Mouse (Mus musculus) limb, embryonic 10.5 days (tissue): ENCODE measurements around the gene Lama2. TPM values are rescaled to one million over a fixed set of nuclear protein-coding genes. Genes with fewer than 3 reads are reported as not detected.

Source experiments
- DNase-seq: peaks from one replicate; pipeline ENCODE4 v3.0.0-alpha.2; 2017; ENCODE audit warnings: low spot score
- H3K27ac ChIP-seq: fragments of 300-500 bp; sonication (generic); 2 replicates; pipeline ENCODE4 v1.5.1; 2016; ENCODE audit warnings: mild to moderate bottlenecking
- H3K27me3 ChIP-seq: fragments of 300-500 bp; sonication (generic); 2 replicates; pipeline ENCODE4 v1.6.1; 2016; ENCODE audit warnings: low read depth, mild to moderate bottlenecking; ENCODE audit not compliant: poor library complexity, severe bottlenecking
- H3K36me3 ChIP-seq: fragments of 300-500 bp; sonication (generic); 2 replicates; pipeline ENCODE4 v1.6.1; 2016; ENCODE audit warnings: mild to moderate bottlenecking, moderate library complexity
- H3K4me1 ChIP-seq: fragments of 300-500 bp; sonication (generic); 2 replicates; pipeline ENCODE4 v1.6.1; 2016
- H3K4me3 ChIP-seq: fragments of 300-500 bp; sonication (generic); 2 replicates; pipeline ENCODE4 v1.5.1; 2016; ENCODE audit warnings: mild to moderate bottlenecking, moderate library complexity
- H3K9me3 ChIP-seq: fragments of 300-500 bp; sonication (generic); replicated peaks from 2 replicates; pipeline ENCODE4 v1.6.1; 2016; ENCODE audit warnings: mild to moderate bottlenecking
- WGBS: fragments of 180-500 bp; shearing (Covaris S2); methylation state at CpG from one replicate; pipeline ENCODE4 v1.1.7; 2016; 5-methylcytosine and 5-hydroxymethylcytosine counted together
- polyA plus RNA-seq: library from polyadenylated mRNA; unstranded; fragments of >200 nt; fragmentation: Nextera tagmentation; extraction: Ambion mirVana; gene quantifications from 2 replicates; pipeline ENCODE4 v1.2.1, GENCODE M21; 2016

Gene Lama2
- polyA plus RNA-seq, 1 experiment from 2014 or later, result 9.2 TPM

DNA sequence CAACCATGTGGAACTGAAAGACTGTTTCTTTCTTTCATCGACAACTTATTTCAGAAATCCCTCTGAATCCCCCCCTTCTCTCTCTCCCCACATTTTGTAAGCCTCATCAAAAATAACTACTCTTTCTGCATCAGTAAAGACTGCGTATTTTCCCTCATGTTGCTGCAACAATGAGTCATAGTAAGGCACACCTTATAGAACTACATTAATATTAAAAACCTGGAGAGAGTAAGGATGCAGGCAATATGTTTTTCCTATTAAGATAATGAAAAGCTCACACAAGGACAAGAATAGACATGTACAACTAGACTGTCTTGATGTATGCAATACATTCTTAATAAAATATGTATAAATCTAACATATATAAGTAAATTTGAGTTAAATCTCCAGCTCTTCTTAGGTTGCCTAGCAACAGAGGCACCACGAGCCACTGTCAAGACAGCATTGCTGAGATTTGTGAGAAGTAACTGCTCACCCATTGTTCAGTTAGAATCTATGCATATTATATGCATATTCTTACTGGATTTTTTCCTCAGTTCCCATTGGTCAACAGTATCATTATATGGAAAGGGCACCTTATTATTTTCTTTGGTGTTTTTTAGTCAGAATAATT lies 110.6 kb downstream of the Lama2 start:
- Histone ChIP-seq H3K27ac (no peak overlapping the region), H3K9me3 (no peaks in the 10 kb centered on the region), H3K36me3 (no peaks in the 10 kb centered on the region), H3K4me3 (no peak overlapping the region), H3K27me3 (no peaks in the 10 kb centered on the region), H3K4me1 (no peaks in the 10 kb centered on the region)
- DNase-seq, result no peak
- WGBS, result 92% methylated on average over 3 of the region's 3 CpGs

DNA sequence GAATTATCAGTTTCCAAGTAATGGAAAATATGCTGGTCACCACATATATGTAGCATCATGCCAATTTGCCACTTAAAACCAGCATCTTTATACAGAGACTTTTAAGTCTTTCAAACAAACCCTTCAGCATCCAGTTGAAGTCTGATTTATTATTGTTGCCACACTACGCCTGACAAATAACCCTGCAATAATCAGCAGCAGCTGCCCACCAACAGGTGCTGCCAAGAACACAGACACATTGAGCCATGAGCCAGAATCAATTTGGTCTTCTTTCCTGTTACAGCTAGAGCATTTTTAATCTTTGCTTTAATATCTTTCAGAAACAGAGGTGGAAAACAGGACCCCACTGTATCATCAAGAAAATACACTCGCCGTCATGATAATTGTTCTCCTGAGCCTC lies 118.7 kb downstream of the Lama2 start:
- no peak for DNase-seq

DNA sequence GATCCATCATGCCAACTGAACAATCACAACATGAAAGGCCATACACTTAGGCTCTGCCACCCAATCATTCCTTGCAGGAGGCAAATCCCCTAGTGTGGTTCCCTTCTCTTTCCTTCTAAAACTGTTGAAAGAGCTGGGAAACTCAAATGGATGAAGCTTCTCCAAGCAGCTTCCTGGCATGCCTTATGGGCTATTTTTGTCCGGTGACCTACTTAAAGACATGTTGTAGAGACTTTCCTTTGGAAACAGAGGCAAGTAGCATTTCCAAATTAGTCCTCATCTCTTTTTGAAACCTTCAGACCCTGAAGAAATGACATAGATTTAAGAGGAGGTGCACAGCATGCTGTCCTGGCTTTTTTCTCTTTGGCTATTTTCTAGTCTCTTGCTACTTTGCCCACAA lies 131.1 kb downstream of the Lama2 start:
- H3K4me3 ChIP-seq, result no peak overlapping the region
- no peaks in the 10 kb centered on the region for H3K9me3 ChIP-seq
- H3K27ac ChIP-seq, result no peak overlapping the region
- no peaks in the 10 kb centered on the region for H3K36me3 ChIP-seq
- H3K4me1 ChIP-seq, result no peaks in the 10 kb centered on the region
- WGBS, result 97% methylated on average over 1 of the region's 1 CpGs
- H3K27me3 ChIP-seq, result no peaks in the 10 kb centered on the region
- no peak for DNase-seq

More for the DNA sequence above, 118.7 kb downstream of the Lama2 start:
- no peaks in the 10 kb centered on the region for H3K27me3 ChIP-seq
- H3K4me3 ChIP-seq, result no peak overlapping the region
- no peak overlapping the region for H3K27ac ChIP-seq
- H3K9me3 ChIP-seq, result no peaks in the 10 kb centered on the region
- no peaks in the 10 kb centered on the region for H3K36me3 ChIP-seq
- 0 out of 2 replicates have a peak, but pooled peaks cover 11% of the 10 kb centered on the region for H3K4me1 ChIP-seq
- 70% methylated on average over 3 of the region's 3 CpGs for WGBS

DNA sequence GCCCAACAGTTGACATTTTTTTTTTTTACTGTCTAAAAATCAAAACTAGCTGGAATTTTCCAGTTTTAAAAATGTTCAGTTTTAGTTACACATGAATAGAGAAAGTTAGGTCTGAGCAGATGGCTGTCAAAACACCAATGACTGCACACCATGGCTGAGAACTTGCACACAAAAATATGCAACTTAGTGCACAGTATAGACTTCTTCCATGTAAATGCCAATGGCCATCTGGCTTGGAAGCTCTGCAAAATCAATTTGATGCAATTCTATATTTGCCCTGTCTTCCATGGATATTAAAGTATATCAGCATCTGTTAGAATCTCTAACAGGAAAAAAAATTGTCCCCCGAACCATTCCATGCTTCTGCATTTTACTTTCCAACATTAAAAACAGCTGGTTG lies 135.5 kb downstream of the Lama2 start:
- no peaks in the 10 kb centered on the region for H3K4me1 ChIP-seq
- no peaks in the 10 kb centered on the region for H3K27me3 ChIP-seq
- DNase-seq, result no peak
- 73% methylated on average over 1 of the region's 1 CpGs for WGBS
- no peak overlapping the region for H3K27ac ChIP-seq
- no peaks in the 10 kb centered on the region for H3K36me3 ChIP-seq
- no peak overlapping the region for H3K4me3 ChIP-seq
- H3K9me3 ChIP-seq, result no peaks in the 10 kb centered on the region

DNA sequence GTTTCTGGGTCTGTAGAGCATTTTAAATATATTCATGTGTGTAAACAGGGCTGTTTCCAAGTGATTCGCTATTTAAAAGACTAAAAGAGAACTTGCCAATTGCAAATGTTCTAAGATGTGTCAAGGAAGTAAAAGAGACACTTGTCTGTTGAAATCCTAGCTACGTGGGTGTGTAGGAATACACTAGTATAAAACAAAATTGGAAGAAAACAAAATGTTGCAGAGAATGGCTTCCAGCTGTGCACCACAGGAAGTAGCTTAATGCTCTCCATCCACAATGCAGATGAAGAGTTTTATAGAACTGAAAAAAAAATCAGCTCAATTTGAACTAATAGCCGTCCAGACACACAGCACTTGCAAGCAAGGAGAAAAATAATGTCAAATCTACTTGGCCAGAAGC lies 144.0 kb downstream of the Lama2 start:
- DNase-seq, result no peak
- 42% methylated on average over 3 of the region's 3 CpGs for WGBS
- Histone ChIP-seq H3K4me3 (no peak overlapping the region), H3K36me3 (no peaks in the 10 kb centered on the region), H3K27me3 (no peaks in the 10 kb centered on the region), H3K9me3 (no peaks in the 10 kb centered on the region), H3K4me1 (peaks cover 7% of the 10 kb centered on the region), H3K27ac (no peak overlapping the region)

DNA sequence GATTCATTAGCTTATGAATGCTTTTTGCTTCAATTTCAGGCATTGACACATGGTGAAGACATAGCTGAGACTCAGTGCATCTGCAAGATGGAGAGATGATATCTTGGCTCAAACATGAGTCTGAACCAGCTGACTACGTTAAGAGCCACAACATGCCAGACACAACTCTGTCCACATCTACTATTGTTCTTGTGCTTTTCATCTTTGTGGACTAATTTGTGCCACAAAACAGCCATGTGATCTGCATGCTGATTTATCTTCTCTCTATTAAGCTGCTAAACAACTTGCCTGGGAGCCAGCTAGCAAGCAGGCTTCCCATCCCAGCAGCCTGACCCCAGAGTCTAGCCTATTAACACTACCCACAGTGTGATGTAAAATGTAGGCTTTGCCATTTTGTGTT lies 151.3 kb downstream of the Lama2 start:
- Histone ChIP-seq H3K27ac (no peak overlapping the region), H3K36me3 (no peaks in the 10 kb centered on the region), H3K27me3 (no peaks in the 10 kb centered on the region), H3K4me3 (no peak overlapping the region), H3K9me3 (no peaks in the 10 kb centered on the region), H3K4me1 (no peaks in the 10 kb centered on the region)
- 83% methylated on average over 1 of the region's 1 CpGs for WGBS
- DNase-seq, result no peak

DNA sequence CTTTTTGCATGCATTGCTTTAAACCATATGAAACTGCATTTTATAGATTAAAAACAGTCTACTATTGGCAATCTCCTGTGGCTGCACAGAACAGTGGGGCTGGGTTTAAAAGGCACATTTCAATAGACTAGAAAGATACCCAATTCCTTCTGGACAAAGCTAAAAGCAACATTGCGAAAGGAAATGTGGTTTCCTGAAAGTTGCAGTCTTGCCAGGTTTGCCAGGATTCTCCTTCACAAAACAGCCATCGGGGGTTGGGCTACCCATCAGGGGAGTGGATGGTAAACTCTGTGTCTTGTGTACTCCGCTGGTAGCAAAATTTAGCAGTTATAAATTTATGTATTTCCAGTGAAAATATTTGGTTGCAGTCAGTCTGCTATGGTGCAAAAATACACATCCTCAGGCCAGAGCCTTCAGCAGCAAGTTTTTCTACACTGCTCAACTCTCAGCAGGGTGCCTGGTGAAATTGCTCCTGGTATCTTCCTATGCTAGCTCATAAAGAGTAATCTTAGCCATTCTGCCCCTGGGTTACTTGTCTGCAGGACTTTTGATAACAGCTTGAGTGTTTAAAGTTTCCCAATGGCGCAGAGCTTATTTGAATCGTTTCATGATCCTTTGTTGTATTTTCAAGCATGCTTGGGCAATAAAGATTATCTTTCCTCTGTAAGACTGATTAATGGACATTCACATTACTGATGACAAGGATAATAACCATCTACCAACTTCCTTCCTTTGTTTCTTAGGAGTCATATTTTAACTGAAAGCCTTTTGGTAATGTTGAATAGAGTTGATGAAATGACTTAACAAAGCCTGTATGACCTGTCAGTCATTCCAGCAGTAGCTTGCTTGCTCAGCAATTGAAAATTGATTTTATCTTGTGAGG lies 205.7 kb downstream of the Lama2 start:
- Histone ChIP-seq H3K9me3 (no peaks in the 10 kb centered on the region), H3K27ac (no peak overlapping the region), H3K27me3 (no peaks in the 10 kb centered on the region), H3K36me3 (no peaks in the 10 kb centered on the region), H3K4me1 (no peaks in the 10 kb centered on the region), H3K4me3 (no peak overlapping the region)
- WGBS, result 86% methylated on average over 5 of the region's 5 CpGs
- DNase-seq, result no peak

DNA sequence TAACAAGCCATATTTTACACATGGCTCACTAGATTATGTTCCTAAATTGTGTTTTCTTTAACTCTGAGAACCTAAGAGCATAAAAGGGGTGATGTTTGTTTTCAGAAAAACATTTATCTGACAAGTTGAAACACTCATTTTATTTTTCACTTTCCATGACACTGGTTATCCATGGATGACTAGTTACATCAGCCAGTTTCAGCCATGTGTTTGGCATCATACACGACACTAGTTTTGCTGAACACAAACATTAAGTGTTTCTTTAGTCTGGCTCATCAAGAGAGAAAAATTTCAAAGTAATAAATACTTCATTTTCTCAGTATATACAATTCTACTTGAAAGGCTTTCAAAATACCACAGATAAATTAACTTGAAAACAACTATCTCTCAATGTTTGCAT lies 228.8 kb downstream of the Lama2 start:
- DNase-seq, result no peak
- H3K9me3 ChIP-seq, result no peaks in the 10 kb centered on the region
- H3K4me1 ChIP-seq, result no peaks in the 10 kb centered on the region
- 85% methylated on average over 1 of the region's 1 CpGs for WGBS
- H3K27ac ChIP-seq, result no peak overlapping the region
- H3K27me3 ChIP-seq, result no peaks in the 10 kb centered on the region
- H3K4me3 ChIP-seq, result no peak overlapping the region
- no peaks in the 10 kb centered on the region for H3K36me3 ChIP-seq

DNA sequence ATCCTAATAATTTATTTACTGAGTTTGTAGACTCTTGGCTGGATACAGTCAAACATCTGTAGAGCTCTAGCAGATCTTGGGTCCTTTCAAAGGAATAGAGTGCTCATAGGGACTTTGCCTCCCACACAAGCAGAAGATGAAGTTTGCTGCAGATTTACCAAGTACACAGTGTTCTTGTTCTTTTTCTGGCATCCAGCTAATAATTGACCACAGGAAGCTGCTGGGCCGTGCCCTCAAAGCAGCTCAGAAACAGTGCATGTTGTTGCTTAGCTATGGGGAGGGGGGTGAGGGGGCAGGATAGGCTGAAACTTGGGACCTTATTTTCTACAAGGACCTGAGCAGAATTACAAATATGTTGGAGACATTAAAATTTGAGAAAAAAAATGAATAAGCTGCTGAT lies 232.0 kb downstream of the Lama2 start:
- 77% methylated on average over 1 of the region's 1 CpGs for WGBS

DNA sequence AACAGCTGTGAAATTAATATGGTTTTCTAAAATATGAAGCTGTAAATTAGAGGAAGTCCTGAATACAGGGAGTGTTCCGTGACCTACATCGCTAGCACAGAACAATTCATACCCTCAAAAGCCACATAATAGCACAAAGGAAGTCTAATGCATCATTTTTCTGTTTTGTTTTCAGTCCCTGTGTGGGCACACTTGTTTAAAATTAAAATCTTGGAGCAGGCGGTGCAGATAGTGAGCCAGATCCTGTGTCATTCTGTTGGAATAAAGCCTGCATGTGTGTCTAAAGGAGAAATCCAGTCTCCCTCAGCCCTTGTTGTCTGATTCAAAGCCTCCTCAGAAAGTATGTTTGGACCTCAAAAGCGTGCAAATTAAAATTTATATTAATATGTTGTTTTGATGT lies 234.9 kb downstream of the Lama2 start:
- H3K4me3 ChIP-seq, result no peak overlapping the region
- no peak overlapping the region for H3K27ac ChIP-seq
- WGBS, result 91% methylated on average over 4 of the region's 4 CpGs
- no peaks in the 10 kb centered on the region for H3K27me3 ChIP-seq
- H3K9me3 ChIP-seq, result no peaks in the 10 kb centered on the region
- H3K36me3 ChIP-seq, result no peaks in the 10 kb centered on the region
- DNase-seq, result no peak
- H3K4me1 ChIP-seq, result no peaks in the 10 kb centered on the region

More for the DNA sequence above, 232.0 kb downstream of the Lama2 start:
- DNase-seq, result no peak
- H3K9me3 ChIP-seq, result no peaks in the 10 kb centered on the region
- H3K4me1 ChIP-seq, result no peaks in the 10 kb centered on the region
- no peak overlapping the region for H3K4me3 ChIP-seq
- H3K27me3 ChIP-seq, result no peaks in the 10 kb centered on the region
- H3K36me3 ChIP-seq, result no peaks in the 10 kb centered on the region
- H3K27ac ChIP-seq, result no peak overlapping the region

DNA sequence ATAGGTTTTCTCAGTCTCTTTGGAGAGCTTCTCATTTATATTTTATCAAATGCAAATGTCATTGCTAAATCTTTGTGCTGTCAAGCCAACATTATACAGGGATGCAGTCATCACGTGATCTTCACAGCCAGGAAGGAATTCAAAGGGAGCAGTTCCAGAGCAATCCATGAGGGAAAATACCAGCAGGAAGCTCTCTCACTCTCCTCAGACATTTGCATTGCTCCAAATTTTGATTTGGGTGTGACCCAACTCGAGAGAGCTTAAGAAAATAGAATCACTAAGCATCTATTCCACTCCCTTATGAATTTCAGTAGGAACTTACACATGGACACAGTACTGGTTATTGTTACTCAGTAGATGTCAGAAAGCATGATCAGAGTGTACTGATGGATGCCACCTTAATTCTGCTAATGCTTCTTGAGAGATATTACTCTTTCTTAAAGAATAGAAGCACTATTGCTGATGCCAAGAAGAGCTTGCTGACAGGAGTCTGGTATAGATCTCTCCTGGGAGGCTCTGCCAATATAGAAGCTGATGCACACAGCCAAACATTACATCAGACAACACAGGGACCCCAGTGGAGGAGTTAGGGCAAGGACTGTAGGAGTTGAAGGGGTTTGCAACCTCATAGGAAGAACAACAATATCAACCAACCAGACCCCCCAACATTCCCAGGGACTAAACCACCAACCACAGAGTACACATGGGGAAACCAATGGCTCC lies 236.5 kb downstream of the Lama2 start:
- WGBS, result 78% methylated on average over 2 of the region's 2 CpGs
- Histone ChIP-seq H3K4me1 (no peaks in the 10 kb centered on the region), H3K27ac (no peak overlapping the region), H3K36me3 (no peaks in the 10 kb centered on the region), H3K27me3 (no peaks in the 10 kb centered on the region), H3K9me3 (no peaks in the 10 kb centered on the region), H3K4me3 (no peak overlapping the region)
- no peak for DNase-seq

DNA sequence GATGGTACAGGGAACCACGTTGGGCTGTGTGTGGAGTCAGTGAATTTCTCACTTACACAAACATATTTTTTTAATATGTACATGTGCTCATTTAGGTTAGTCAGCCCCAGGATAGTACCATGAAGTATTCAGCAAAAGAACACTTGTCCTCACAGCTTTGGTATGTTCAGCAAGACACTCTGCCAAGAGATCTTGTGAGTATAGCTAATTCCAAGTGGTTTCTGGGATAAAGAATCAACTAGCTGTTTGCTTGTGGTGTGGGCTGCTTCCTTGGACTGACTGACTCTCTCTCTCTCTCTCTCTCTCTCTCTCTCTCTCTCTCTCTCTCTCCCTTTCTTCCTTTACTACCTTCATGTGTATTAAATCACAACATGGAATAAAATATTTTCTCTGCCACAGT lies 241.3 kb downstream of the Lama2 start:
- no peaks in the 10 kb centered on the region for H3K4me1 ChIP-seq
- H3K27ac ChIP-seq, result no peak overlapping the region
- WGBS, result 55% methylated on average over 1 of the region's 1 CpGs
- no peak overlapping the region for H3K4me3 ChIP-seq
- no peaks in the 10 kb centered on the region for H3K36me3 ChIP-seq
- no peaks in the 10 kb centered on the region for H3K27me3 ChIP-seq
- no peak for DNase-seq
- H3K9me3 ChIP-seq, result no peaks in the 10 kb centered on the region

DNA sequence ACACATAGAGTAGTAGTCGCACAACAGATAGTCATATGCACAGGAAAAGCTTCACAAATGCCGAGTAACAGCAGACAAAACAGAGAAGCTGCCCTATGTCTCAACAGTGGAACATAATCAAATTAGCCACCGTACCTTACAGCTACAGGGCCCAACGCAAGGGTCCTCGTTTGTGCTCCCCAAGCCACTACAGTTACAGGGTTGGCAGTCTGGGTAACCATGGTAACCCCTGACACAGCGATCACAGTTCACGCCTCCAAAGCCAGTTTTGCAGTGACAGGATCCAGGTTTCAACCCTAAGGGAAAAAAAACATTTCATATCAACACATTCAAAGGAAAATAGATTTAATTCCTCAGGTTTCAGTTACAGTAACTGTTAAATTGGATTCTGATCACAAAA lies 275.3 kb downstream of the Lama2 start:
- no peak overlapping the region for H3K4me3 ChIP-seq
- no peaks in the 10 kb centered on the region for H3K36me3 ChIP-seq
- no peaks in the 10 kb centered on the region for H3K27me3 ChIP-seq
- no peak overlapping the region for H3K27ac ChIP-seq
- WGBS, result 47% methylated on average over 7 of the region's 7 CpGs
- DNase-seq, result no peak
- H3K9me3 ChIP-seq, result no peaks in the 10 kb centered on the region
- peaks cover 3% of the 10 kb centered on the region; the same call in 1 of the 2 replicates for H3K4me1 ChIP-seq
